Mouse (Mus musculus) layer of hippocampus, postnatal 36 days (tissue): Measurements from ENCODE around the gene Gpr142. TPM values are rescaled to one million over a fixed set of nuclear protein-coding genes. Genes with fewer than 3 reads are reported as not detected.

Experiments
- DNase-seq, 2 experiments: peaks; one replicate each; pipeline ENCODE4 v3.0.0; 2022
- total RNA-seq, 2 experiments: library from RNA; stranded (reverse); gene quantifications; 2 replicates each; pipeline ENCODE4 v1.2.3; 2021

Gene Gpr142
- not detected for total RNA-seq

DNA sequence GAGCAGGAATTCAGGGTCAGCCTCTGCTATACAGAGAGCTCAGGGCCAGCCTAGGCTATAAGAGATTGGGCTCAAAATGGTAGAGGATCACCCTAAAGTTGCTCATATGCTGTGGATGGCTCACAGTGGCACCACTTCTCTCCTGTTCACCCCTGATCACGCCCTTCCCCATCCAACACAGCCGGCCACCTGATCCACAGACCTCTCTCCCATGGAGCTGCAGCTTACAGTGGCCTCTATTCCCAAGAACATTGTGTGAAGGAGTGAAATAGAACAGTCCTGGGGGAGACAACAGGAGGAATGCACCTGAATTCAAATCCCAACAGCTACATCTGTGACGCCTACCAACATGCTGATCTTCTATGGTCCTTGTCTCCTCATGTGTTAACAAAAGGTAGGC is at the start of gene Gpr142:
TSS of gene Gpr142 (plus strand) at position 301 of the 400 bp plus-strand sequence.
- DNase-seq, result no peak

DNA sequence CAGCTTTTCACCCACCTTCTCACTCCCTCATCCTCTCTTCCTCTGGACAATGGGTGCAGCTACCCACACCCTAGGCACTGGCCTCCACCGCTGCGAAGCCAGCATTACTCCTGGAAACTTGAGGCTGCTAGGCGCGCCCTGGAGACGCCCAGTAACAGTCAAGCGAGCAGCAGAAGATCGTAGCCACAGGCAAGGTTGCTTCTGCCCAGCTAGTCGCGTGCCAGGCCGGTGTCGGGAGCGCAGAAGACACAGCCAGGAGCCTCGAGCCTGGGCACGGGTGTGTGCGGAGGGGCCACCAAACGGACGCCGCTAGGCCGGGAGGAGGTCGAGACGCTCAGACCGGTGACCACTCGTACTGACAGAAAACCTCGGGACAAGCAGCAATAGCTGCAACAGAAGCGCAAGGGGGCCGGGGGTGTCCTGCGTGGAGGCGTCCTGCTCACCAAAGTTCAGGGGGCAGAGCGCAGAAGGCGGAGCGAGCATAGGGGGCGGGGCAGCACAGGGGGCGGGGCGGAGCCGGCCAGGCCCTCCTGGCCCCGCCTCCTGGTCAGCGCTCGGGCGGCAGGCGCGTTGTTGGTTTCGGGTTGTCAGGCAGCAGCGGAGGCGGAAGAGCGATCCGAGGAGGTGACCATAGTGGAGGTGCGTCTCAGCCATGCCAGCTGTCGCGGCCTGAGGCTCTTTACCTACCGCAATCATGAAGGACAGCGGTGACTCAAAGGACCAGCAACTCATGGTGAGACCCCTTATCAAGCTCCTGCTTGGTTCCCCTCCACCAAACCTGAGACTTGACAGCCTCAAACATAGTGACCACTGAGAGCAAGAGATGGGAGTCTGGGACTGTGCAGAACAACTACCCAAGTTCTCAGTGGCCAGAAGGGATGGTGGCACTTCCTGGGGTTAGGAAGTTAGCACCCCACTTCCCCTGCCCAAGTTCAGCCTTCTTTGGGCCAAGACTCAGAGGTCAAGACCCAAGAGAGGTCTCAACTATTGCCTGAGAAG is 33.6 kb upstream of the Gpr142 start, which contains the start of gene Kif19a:
TSS of gene Kif19a (plus strand) at position 569 of the 999 bp plus-strand sequence.
- DNase-seq, result no peak

DNA sequence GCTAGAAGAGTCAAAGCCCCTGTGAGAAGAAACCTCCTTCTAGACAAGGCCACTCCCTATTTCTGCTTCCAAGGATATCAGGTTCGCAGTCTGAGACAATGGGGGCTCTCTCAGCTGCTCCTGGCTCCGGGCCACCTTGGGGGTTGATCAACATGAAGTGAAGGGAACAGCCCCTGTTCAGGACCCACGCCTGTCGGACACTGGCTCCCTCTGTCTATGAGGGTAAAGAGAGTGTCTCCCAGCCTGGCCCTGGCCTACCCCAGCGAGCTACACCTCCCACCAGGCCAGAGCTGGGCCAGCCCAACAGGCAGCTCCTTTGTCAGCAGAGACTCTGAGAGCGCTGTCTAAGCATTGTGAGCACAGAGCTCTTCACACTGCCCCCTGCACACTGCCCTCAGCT is 28.8 kb upstream of the Gpr142 start:
- DNase-seq, result no peak

DNA sequence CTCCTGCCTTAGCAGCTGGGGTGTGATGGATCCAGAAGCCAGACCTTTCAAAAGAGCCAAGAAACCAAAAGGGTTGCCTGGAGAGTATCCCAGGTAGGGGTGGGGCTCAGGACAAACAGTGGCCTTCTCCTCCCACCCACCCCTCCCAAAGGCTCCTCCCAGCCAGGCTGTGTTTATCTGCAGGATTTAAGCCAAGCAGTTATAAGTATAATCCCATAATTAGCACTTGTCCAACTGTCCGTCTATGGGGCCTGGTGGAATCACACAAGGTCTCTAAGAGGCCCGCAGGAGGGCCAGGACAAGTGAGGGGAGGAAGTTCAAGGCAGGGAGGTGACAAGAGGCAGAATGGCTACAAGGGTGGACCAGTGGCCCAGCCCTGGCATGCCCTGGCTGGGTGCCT is 26.8 kb upstream of the Gpr142 start:
- DNase-seq, result no peak

DNA sequence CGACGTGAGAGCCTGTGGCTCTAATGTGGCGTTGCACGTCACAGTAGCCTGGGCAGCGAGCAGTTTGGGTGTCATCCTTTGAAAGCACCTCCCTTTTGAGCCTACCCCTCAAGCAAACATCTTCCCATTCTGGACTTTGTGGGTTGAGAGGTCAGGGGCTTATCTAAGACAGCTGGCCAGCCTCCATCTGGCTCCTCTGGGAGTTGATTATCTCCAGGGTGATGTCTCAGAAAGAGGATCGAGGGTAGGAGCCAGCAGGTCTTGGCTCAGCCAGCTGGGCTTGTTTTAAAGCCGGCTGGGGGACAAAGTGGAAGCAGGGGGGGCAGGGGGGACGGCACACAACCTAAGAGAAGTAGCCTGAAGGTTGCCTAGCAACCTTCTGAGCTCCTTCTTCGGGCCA is 18.6 kb upstream of the Gpr142 start:
- DNase-seq, result no peak

DNA sequence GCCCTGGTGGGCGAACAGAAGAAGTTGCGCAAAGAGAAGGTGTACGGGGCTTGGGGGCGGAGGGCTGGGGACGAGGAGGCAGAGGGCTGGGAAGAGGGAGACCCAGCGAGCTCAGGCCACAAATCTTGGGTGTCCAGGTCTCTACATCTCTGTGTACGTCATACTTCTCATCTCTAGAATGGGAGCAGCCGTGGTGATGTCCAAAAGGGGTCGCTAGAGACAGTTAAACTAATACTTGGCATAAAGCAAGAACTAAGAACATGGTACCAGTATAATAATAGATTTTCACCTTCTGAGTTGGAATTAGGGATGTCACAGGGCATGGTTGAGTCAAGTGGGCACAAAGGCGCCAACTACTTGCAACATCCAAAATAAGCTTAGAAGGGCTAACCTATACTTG is 12.8 kb upstream of the Gpr142 start:
- no peak for DNase-seq

DNA sequence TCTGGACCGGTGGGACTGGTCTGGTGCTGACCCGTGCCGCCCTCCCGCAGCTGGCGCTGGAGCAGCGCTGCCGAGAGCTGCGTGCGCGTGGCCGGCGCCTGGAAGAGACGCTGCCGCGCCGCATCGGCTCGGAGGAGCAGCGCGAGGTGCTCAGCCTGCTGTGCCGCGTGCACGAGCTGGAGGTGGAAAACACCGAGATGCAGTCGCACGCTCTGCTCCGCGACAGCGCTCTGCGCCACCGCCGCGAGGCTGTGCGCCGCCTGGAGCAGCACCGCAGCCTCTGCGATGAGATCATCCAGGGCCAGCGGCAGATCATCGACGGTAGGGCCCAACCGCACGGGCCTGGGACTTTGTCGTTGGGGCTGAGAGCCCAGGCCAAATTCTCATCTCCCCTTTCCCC is 12.4 kb upstream of the Gpr142 start:
- DNase-seq, result no peak

DNA sequence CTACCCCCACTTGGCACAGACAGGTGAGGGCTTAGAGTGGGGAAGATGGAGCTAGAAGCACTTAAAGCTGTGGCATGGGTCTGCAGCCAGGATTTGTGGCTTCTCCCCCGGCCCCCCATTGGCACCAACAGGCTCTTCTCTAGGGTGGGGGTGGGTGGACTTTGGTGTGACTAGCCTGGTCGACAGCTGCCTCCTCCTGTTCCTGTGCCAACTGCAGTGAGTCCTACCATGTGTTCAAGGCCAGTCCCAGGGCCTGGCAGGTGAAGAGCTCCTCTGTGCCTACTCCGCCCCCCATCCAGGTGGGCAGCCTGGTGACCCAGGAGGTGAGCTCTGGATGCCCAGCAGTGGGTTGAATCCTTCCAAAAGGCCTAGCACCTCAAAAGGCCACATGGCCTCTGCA is 11.1 kb upstream of the Gpr142 start:
- DNase-seq, result no peak

DNA sequence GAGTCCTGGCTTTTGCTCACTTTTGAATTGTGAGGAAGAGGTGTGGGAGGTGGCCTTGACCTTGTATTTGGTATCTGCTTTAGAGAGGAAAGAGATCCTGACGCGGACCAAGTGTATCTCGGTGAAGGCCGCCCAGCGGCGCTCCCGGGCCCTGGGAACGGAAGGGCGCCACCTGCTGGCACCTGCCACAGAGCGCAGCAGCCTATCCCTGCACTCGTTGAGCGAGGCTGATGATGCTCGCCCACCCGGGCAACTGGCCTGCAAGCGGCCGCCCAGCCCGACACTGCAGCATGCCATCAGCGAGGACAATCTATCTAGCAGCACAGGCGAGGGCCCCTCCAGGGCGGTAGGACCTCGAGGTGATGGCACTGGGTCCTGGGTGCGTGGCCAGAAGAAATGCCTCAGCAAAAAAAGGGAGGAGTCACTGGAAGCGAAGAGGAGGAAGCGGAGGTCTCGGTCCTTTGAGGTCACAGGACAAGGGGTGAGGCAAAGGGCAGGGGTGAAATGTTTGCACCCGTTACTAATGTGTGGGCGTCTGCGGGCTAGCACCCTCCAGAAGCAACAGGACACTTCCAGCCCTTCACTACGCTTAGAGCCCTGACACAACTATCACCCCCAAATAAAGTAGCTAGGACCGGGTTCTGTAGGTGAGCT is 9.5 kb upstream of the Gpr142 start:
- peak; percentile 82 to 83 for DNase-seq

DNA sequence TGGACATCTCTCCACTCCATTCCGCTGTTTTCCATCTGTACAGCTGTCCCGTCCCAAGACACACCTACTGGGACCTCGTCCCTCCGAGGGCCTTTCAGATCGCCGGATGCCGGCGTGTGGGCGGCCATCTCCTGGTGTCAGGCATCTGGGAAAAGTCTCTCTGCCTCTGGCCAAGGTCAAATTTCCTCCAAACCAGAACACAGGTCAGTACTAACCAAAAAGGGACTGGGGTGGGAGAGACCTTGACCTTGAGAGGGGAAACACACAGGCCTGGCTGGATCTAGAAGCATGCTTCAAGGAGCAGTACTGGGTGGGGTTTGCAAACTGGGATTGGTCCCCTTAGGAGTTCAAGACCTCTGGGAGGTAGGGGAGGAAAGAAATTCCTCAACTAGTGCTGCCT is 9.0 kb upstream of the Gpr142 start:
- no peak for DNase-seq

DNA sequence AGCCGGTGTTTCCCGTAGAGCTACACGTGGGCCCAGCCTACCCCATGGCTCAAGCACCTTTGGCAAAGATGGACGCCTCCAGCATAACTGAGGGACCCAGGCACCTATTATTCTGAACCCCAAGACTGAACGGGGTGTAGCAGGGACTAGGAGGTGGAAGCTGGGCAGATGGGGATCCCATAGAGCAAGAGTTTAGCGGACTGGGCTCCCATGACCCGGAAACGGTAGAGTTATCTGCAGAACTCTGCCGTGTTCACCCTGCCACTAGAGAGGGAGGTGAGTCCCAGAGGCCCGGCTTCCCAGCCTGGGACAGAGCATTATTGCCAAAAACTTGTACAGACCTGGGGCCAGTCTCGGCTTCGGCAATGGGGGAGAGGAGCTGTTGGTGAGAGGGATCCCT is 8.6 kb upstream of the Gpr142 start:
- no peak for DNase-seq

DNA sequence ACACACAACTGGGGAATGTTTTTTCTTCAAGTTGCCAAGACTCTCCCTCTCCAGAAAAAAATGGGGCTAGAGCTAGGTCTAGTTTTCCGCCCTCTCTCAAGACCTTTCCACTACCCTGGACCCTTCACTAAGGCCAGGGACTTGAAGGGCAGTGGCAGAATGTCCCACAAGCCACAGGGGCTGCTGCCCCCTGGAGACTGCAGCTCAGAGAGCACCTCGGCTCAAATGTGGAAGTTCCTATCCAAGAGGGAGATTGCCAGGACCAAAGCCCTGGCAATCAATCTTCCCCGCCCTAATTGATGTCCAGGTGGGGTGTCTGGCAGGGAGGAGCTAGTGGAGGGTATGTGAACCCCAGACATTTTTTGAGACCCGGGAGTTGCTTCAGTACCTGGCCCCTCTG is 7.9 kb upstream of the Gpr142 start:
- no peak for DNase-seq

DNA sequence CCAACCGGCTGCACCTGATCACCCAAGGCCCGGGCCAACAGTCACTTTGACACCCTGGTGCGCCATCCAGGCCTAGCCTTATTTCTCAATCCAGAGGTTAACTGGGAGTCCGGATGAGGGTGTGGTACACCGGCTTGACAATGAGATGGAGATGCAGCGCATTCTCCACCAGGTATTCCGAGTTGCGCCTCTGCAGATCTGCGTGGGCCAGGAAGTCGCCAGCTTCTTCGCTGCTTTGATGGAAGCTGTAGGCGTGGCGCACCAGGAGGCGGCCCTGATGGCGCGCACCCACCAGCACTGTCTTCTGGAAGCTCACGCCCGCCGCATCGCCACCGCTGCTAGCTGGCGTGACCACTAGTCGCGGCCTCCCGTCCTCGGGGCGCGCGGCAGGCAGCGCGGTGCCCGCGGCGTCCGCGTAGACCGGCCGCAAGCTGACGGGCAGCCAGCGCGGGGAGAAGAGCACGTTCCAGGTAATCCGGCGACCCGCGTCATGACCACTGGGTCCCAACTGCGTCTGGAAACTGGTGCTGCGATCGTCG is 7.3 kb upstream of the Gpr142 start:
- peak in 1 of 2 experiments; percentile 34 for DNase-seq

DNA sequence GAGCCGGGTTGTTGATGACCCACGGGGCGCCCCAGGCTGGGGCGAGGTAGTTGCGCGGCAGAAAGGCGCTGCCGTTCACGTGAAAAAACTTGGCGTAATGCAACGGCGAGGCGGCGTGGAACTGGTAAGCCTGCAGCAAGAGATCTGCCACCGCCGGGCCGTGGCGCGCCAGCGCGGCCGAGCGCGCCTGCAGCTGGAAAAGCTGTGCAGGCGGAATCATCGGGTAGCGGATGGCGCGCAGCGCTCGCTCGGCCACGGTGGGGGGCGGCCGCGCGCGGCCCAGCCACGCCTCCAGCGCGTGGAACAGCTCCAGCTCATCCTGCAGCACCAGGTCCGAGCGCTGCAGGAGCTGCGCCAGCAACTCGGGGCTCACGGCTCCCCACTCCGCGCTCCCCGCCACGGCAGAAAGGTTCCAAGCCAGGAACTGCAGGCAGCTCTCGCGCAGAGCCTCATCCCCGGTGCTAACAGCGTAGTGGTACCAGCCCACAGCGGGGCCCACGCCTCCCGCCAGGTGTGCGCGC is 6.8 kb upstream of the Gpr142 start:
- DNase-seq, result no peak

DNA sequence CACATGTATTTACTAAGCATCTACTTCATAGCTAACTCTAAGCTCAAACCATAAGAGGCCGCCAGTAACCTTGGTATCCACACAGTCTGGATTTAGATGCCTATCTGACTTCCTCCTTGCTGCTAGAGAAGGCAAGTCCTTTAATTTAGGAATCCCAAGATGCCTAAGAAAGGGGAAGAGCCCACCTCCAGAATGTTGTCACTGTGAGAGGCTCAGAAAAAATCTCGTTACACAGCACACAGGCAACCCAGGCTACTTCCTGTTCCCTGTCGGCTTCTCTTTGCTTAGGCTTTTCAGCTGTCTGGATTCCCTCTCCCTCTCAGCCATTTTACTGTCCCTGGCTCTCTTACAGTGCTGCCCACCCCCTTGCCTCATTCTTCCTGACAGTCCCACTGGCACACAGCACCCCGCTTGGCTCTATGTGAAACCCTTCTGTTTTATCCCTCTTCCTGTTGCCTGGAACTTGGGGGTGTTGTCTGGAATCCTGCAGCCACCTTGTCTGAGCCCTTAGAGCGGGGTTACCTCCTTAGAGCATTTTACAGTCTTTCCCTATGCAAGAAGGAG is 5.7 kb upstream of the Gpr142 start:
- DNase-seq, result no peak

DNA sequence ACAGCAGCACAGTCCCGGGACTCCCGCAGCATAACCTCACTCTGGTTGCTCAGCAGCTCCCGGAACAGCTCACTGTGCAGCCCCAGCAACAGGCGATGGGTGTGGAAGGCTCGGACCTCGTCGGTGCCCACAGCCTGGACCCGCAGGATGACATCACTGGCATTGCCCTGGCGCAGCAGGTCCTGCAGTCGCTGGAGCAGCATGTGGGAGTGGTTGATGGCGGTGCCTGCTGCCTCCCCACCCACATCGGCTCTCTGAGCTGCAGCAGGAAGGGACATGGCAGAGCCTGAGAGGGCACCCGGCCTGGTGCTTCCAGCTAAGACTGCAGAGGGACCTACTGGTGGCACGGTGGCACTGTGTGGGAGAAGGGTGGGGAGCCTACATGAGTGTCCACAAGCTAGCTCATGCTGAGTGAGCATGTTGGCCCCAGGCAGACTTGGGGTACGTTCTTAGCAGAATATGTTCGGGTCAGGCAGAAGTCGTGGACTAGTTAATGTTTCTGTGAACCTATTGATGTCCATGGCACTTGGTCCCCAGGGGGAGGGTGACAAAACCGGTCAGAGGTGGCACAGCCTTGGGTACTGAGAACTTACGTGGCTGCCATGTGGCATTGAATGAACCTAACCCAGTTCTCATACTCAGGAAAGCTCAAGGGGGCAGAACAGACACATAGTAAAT is 4.7 kb upstream of the Gpr142 start:
- DNase-seq, result no peak

DNA sequence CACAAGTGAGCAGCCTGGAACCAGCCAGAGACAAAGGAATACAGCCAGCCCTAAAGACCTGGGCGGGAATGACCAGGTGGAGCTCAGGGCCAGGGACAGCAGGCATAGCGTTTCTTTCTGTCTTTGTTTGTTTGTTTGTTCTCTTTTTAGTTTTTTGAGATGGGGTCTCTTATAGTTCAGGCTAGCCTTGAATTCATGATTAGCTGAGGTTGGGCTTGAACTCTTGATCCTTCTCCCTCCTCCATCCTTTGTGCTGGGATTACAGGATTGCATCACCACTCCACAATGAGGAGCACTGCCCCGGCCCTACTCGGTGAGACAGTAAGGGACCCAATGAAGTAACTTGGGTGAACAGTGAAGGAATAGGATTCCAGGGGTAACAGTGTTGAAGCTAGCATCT is 4.0 kb upstream of the Gpr142 start:
- no peak for DNase-seq

DNA sequence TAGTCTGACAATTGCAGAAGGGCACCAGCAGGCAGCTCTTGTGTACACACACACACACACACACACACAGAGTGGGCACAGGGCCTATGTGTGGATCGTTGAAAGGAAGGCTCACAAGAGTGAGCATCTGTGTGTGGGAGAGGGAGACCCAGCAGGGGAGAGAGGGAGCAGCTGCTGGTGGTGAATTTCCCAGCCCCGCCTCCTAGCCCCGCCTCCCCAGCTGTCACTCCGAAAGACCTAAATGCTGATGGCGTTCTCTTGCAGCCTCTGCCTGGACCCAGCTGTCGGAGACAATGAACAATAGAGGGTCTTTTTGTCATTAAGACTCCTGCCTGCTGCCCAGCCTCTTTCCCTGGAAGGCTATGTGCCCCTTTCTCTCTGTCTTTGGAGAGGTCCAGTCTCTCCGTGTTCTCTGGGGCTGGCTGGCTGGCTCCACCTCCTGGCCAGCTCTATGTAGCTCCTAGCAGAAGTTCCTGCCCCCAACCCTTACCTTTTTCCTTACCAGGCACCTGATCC is 3.4 kb upstream of the Gpr142 start:
- peak; percentile 94 for DNase-seq

DNA sequence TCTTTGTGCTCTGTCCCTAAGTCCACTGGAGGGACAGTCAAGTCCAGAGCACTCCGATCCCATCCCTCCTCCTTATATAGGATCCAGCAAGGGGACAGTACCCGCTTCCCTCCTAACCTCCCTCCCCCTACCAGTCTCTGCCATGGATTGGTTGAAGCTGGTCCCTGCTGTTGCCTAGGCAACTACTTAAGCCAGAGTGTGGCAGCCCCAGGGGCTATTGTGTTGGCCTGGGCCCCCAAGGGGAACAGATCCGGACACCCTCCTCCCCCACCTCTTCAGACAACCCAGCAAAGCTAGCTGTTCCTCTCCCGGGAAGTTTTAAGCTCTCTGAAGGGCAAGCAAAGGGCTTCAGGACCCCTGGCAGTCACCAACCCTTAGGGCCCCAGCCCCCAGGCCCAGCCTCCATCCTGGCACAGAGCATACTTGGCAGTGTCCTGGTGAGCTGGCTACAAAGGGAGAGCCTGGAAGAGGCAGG is 2.8 kb upstream of the Gpr142 start, which contains the start of gene Btbd17:
TSS of gene Btbd17 (minus strand) at position 98 of the 475 bp plus-strand sequence.
- DNase-seq, result peak; percentile 64 to 68

DNA sequence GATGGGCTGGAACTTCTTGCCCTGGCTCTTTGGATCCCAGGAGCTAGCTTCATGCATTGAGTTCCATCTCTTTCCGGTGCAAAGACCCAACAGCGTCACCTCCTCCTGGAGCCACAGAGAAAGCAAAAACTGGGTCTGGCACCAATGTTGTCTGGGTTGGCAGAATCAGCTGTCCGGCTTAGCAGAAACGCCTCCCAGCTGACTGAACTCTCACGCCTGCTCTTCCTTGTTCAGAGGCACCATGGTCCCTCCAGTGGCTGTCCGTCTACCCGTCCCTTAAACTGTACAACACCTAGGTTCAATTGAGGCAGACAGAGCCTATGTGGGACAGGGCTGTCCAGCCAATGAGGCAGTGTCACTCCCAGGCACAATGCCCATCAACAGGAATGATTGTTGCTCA is 1.5 kb upstream of the Gpr142 start:
- DNase-seq, result no peak

DNA sequence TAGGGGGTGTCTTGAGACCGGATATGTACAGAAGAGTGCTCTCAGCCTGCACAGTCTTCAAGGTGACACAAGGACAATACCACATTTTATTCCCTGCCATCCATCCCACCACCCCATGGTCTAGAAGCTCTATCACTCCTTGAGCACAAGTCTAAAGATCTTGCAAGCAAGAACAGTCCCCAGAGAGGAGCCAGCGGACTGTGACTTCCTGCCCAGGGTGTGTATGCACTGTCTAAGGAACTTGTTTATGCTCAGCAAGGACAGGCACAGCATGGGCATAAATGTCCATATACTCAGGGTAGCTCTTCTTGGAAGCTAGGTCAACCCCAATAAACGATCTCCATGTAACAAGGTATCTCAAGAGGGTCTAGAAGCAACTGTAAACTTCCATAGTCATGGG is 743 bp upstream of the Gpr142 start:
- no peak for DNase-seq

DNA sequence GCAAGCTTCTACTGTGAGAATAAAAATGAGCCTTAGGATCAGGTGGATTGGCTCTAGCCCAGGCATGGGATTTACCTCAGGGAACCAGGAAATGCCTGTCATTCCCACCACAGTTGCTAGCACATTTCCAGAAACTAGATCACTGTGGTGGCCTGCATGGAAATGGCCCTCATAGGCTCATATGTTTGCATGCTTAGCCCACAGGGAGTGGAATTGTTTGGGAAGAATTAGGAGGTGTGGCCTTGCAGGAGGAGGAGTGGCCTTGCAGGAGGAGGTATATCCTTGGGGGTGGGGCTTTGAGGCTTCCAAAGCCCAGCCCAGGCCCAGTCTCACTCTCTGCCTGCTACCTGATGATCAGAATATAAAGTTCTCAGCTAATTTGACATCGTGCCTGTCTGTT is 3.2 kb downstream of the Gpr142 start:
- no peak for DNase-seq
